Mouse (Mus musculus): Measurements from ENCODE around the gene Cd248.
"Not testable (repeated sequence)": the region's sequence is repeated elsewhere in the genome, so short reads cannot be mapped to it uniquely, and the experiment has no call there.

The Cd248 gene

DNA sequence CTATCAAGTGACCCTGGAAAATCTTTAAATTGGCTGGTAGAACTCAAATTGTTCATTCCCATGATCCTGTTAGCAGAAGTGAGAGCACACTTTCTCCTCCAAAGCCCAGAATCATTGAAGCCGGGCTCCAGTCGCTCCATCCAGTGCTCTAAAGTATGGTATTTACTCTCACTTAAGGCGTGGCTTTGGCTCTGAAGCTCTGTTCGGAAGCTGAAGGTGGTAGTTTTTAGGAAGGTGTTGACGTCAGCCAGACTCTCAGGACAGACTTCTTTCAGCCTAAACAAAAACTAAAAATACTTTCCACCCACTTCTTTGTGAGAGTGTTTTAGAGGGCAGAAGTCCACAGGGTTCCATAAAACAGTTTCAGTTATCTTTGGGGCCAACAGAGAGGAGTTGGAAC lies 5.6 kb downstream of the Cd248 start:
- DNase-seq (ENCODE audit: low spot score), result no peak

DNA sequence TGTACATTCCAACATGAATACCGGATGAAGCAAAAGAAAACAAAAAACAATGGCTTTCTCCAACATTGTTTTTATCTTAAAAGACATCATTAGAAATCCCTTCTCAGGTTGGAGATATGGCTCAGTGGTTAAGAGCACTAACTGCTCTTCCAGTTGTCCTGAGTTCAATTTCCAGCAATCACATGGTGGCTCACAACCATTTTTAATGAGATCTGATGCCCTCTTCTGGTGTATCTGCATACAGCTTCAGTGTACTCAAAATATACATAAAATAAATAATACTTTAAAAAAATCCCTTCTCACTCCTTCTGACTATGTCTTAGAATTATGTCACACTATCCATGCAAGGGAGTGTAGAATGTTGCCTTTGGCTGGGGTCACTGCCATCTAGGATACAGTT lies 11.4 kb downstream of the Cd248 start:
- DNase-seq (ENCODE audit: low spot score), result no peak

DNA sequence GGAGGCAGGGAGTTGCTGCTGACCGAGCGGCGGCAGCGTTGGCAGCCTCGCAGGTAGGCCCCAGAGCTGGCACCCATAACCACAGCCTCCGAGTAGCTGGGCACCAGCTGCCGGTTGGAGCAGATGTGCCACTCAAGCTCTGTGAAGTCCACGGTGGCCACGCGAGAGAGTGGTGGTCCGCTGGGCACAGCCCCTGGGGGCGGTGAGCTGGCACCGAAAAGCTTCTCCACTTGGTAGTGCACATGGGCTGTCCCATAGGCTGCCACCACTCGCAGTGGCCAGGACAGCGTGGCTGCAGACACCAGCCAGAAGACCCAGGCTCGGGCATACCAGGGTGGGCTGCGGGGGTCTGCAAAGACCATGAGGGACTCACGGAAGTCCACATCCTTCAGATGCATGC lies 14.1 kb downstream of the Cd248 start:
- no peak for DNase-seq (ENCODE audit: low spot score)

DNA sequence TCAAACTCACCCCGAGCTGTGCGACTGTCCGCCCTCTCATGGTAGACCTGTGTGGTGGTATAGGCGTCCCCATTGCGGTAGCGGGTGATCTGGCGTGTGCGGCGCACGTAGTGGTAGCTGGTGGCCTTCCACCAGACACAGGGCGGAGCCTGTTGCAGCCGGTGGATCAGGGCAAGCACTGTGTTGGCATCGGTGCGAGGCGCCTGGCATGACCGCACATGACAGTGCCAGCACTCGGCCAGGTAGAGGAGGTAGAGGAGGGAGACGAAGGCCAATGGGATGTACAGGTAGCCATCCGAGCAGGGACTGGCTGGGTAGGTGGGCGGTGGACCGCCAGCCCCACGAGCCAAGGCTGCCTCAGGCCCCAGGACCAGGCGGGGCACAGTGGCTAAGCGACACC lies 14.7 kb downstream of the Cd248 start:
- DNase-seq (ENCODE audit: low spot score), result no peak

DNA sequence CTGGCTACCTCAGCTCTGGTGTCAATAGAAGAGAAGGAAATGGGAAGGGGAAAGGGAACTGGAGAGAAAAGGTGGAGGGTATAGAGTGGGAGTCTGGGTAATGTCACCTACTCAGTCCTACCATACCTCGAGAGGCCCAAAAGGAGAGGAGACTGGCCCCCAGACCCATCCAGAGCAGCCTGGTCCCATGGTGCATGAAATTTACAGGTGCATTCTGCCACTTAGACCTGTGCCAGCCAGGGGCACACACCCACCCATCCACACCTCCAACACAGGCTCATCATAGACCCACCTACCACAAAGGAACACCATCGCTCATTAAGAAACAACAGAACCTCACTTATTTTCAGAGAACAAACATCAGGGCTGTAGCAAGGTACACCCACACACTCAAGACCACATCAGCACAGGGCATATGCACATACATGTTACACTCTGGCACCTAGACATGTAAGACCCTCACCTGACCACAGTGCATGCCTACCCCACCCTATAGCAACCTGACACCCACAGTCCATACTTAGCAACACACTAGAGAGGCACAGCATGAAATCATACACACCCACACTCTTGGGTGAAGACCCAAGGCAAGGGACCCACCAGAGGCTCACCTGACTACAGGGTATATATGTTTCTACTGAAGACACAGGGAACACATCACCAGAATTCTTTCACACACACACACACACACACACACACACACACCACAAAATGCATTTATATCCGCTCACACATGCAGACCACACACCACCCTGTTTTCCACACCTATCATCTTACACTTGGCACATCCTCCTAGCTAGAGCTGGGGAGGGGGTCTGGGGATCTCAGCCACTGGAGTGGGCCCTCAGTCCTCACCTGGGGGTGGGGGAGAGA lies 16.3 kb downstream of the Cd248 start:
- no peak for DNase-seq (ENCODE audit: low spot score)

DNA sequence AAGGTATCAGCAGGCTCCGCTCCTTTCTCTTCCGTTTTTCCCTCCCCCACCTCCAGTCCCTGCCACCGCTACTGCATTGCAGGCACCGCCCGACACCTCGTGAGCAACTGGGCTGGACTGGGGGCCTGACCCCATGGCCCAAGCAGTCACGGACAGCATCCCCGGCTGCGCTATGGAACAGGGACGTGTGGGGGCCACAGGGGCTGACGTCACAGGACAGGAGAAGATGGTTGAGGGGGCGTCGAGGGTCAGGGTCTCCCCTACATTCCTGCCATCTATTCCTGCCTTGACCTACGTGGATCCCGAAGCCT lies 16.9 kb downstream of the Cd248 start:
- DNase-seq (ENCODE audit: low spot score), result no peak

DNA sequence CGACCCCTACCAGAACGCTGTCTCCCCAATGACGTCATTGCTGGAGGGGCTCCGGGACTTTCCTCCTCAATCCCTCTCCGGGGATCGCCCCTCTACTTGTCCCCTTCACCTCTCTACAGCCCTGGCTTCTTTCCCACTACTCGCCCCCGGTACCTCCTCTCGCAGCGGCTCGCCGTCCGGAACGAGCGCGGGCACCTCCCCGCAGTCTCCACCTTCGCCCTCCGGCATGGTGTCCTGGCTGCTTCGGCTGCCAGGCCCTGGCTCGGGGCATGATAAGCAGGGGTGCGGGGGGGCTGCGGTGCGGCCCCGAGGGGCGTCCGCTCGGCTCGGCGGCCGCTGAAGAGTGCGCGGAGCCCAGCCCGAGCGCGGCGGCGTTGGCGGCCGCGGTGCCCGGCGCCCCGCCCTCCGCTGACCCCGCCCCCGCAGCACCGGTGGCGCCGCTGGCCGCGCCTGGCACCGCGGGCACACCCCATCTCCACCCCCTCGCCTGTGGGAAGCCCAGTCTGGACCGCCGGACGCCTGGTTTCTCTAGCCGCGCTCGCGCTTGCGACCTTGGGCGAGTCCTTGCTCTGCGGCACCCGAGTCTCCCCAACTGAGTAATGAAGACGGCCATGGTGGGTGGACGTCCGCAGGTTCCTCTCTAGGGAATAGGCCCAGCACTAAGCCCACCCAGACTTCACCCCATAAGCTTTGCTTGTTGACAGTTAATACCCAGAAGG lies 17.4 kb downstream of the Cd248 start, which contains the start of gene Tmem151a:
Gene Tmem151a (minus strand): TSS at position 387 of the 719 bp plus-strand sequence.
- DNase-seq (ENCODE audit: low spot score), result peak; percentile 61

DNA sequence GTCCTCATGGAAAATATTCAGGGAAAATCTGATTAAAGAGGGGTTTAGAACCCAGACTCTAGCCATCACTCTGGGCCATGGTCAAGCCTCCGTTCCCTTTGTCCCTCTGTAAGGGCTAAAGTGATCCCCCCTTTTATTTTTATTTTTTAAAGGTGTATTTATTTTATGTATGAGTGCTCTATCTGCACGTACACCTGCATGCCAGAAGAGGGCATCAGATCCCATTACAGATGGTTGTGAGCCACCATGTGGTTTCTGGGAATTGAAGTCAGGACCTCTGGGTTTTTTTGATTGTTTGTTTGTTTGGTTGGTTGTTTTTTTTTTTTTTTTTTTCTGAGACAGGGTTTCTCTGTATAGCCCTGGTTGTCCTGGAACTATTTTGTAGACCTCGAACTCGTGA lies 18.7 kb downstream of the Cd248 start:
- DNase-seq (ENCODE audit: low spot score), result not testable (repeated sequence)

DNA sequence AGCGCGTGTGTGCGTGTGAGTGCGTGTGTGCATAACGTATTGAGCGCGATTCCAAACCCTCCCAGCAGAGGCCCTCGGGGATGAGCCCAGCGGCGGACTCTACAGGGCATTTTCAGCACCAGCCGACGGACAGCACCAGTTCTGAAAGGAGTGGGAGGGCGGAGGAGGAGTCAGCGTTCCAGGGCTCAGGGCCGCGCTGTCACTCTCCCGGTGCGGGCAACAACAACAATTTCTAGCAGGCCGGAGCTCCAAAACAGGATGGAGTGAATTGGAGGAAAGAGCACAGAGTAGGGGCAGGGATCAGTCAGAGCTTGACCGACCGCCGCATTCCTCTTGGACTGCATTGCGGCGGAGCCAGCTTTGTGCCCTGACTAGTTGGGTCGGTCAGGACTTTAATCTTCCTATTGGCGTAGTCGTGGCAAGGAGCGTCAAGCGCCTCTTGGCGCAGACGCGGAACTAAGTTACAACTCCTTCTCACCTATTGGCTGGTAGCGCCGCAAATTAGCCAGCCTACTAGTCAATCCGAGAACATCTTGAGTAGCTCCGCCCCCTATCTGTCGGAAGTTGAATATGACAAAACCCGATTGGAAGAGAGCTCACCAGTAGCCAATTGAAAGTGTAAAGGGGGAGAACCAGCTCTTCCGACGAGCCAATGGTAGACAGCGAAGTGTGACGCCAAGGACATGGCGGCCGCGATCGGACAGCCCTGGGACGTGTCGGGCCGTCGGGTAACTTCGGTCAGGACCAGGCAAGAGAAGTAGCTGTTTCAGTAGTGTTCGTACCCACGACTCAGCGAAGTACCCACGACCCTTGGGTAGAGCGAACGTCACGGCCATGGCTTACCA lies 20.2 kb downstream of the Cd248 start, which contains the start of gene Yif1a:
Gene Yif1a (plus strand): TSS at position 655 of the 845 bp plus-strand sequence.
- DNase-seq (ENCODE audit: low spot score), result peak; percentile 98

DNA sequence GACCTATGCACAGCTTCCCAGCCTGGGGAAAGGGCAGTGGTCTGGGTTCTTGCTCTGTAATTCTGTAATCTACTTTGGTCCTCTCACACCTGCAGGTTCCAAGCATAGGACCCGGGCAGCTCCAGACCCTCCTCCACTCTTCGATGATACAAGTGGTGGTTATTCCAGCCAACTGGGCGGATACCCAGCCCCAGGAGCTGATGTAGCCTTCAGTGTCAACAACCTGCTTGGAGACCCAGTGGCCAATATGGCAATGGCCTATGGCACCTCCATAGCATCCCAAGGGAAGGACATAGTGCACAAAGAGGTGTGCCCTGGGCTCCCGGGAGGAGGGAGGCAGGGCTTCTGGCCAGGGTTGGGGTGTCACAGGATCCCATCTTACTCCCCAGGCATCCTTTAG lies 21.4 kb downstream of the Cd248 start:
- DNase-seq (ENCODE audit: low spot score), result no peak

DNA sequence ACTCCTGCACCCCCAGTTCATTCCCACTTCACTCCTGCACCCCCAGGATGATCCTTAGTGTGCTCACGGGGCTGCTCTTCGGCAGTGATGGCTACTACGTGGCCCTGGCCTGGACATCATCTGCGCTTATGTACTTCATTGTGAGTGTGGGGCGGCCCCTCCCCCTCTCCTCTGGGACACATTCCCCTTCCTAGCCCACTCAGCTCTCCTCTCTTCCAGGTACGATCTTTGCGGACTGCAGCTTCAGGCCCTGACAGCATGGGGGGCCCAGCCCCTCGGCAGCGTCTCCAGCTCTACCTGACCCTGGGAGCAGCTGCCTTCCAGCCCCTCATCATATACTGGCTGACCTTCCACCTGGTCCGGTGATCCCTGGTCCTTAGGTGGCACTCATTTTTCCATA lies 24.2 kb downstream of the Cd248 start:
- DNase-seq (ENCODE audit: low spot score), result no peak

DNA sequence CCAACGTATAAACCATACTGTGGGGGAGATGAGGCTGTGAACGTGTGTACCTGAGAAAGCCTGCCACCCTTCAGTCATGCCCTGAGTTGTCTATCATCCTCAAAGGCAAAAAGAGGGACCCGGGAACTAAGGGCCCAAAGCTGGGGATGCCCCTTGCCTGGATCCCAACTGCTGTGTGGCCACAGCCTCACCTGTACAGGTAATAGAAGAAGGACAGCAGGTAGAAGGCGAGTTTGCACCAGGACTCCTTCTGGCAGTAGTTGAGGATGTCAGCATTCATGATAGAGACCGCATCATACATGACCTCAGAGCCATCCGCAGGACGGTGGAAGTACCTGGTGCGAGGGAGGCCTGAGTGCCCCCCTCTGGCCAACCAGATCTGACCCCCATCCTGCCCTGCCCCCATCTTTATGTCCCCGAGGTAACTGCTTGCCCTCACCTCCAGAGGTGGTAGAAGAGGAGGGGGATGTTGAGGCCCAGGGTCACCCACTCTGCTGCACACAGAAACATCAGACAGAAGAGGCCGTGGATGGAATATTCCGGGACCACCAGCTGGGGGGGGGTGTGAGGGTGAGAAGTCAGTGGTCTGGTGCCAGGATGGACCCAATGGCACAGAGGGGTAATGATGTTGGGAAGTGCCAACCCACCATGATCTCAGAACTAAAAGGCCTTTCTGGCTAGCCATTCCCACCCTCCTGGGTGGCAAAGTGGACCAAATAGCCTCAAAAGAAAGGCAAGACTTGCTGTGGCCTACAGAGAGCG lies 25.8 kb downstream of the Cd248 start:
- no peak for DNase-seq (ENCODE audit: low spot score)

DNA sequence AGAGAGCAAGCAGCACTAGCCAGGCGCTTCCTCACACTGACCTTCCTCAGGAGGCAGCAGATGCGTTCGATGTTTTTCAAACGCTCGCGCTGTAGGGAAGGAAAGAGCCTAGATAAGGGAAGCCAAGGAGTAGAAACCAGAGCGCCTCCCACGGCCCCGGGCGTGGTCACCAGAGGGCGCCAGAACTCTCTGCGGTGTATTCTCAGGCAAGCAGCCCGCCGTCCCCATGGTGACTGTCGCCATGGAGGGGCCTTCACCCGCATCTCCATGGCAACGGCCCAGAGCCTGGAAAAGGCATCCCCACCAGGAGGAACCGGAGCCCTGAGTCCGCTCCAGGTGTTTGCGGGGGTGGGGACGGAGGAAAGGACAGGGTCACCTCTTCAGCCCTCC lies 26.4 kb downstream of the Cd248 start:
- peak; percentile 99 for DNase-seq (ENCODE audit: low spot score)

DNA sequence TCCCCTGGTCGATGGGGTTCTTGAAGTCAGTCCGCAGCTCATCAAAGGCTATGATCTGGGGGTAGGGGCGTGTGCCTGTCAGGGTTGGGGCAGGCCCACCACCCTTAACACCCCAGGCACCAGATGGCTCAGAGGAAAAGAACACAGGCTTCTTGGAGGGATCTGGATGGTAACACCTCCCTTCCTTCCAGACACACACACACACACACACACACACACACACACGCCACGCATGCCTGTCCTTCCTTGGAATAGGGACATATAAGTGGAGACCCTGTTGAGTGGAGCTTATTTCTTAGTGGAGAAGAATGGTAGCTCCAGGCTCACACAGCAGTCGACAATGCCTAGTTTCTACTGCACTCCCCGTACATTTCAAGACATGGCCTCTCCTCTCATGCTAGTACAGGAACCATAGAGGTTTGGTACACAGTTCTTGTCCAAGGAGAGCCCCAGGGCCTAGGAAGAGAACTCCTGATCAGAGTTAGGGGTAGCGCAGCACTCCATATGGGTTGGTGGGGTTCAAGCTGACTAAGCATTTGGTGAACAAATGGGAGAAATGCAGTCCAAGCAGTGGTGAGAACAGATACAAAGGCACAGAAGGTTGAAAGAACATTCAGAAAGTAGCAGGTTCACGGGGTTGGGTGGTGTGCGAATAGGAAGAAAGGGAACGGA lies 27.0 kb downstream of the Cd248 start:
- DNase-seq (ENCODE audit: low spot score), result no peak

DNA sequence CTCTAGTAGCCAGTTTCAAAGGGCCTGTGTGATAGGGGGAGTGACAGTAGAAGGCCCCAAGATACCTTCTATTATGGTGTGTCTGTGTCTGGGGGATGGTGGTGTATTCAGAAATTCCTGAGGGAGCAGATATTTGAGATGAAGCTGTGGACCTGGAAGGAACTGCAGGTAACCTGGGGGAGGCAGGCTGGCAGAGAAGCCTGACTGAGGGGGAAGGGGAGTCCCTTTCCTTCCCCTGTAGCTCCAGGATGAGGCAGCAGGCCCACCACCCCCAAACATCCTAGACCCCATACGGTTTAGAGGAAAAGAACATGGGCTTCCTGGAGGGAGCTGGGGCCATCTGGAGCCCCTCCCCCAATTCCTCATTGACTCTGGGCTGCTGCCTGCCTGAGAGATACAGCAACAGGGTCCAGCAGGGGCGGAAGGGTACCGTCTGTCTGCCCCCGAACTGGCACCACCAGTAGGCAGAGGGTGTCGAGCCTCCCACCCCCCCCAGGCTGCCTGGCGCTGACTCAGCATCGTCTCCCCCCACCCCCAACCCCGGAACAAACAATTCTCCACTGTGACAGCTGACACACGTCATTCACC lies 28.1 kb downstream of the Cd248 start:
- DNase-seq (ENCODE audit: low spot score), result peak; percentile 74

DNA sequence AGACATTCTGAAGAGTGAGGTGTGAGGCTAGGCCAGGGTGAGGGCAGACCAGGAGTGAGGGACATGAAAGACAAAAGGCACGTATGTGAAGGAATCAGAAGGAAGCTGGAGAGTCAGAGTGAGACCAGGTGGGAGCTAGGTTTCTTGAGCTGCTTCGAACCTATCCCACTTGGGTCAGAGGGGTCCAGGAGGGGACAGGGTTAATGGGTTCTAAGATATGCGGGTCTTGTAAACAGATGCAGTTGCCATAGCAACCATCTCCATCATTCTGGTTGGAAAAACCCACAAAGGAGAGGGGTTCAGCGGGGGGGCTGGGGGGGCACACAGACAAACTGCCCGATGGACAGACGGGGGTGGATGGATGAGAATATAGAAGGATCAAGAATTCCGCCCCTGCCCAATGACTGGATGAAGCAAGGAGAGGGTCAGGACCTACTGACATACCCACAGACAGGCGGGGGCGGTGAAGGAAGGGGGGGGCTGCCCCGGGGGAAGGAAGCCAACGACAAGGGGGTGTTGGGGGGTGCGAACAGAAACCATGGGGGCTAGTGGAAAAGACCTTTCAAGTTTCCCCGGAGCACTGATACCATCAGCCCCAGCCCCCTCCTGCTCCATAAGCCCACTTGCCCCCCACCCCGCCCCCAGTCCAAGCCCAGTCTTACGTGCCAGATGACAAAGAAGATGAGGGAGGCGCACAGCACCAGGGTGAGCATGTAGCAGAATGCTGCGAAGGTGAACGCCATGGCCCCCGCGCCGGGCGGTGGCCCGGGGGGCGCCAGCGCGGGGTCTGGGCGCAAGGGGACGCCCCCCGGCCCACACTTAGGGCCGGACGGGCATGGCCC lies 29.9 kb downstream of the Cd248 start:
- DNase-seq (ENCODE audit: low spot score), result no peak

DNA sequence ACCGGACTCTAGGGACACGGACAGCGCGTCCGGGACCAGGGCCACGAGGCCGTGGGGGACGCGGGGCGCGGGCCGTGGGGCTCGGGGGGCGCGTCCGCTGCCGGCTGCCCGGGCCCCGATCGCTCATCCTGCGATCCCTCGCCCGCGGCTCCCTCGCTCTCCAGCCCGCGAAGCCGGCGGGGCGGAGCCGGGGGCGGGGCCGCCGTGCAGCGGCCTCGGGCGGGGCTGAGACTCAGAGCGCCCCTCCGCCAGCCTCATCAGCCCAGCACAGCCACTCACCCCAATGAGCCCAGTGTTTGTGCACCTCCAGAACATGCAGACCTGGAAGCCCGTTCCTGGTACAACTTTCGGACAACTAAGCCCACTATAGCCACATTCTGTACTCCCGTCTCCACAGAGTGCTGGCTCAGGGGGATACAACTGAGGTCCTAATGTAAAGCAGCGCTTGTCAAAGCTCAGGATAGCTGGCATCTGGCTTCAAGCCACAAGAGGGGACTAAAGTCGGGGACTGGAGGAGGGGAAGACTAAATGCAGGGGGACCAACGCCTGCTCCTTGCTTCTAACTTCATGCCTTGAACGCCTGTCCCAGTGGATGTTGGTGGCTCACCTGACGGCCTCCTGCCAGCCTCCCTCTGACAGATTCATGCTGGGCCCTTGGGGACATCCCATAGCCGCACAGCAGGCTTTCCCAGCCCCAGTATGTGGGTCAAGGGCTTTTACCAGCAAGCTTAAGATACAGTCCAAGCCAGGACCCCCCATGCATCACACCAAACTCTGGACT lies 30.7 kb downstream of the Cd248 start, which contains the start of gene Cnih2:
Gene Cnih2 (minus strand): TSS at position 159 of the 781 bp plus-strand sequence.
- DNase-seq (ENCODE audit: low spot score), result peak; percentile 73

DNA sequence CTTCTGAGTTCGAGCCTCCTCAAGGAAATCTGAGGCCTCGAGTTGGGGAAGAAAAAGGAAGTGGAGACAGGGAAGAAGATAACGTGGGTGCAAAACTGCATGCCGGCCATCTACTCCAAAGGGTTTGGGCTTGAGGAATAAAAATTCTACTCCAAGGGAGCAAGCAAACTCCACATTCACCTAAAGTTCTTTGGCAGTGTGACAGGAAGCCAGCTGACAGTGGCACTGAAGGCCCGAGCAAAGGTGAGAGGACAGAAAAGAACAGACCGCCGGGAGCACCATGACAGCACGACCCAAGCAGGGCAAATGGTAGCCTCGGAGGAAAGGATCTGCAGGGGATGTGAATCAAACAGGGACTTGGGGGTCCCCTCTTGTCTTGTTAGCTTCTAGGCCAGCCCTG lies 38.2 kb downstream of the Cd248 start:
- no peak for DNase-seq (ENCODE audit: low spot score)

DNA sequence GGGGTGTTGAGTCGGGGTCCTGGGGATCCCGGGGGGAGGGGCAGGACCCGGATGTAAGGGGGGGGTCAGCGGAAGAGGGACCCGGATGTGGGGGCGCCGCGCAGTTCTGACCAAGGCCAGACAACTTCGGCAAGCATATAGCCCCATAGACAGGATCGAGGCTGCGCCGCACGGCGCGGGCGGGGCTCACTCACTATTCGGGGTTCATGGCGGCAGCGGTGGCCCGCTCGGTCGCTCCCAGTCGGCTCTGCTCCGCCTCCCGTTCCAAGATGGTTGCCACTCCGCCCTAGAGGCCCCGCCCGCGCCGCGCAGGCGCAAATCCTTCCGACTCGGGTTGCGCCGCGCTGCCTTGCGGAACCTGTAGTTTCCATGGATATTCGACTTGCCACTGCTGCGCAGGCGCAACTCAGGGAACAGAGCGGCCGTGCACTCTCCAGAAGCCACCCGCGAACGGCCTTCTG lies 38.9 kb downstream of the Cd248 start, which contains the start of gene Rab1b:
Gene Rab1b (minus strand): TSS at position 342 of the 461 bp plus-strand sequence.
- peak; percentile 99 for DNase-seq (ENCODE audit: low spot score)

Measured in layer of hippocampus, adult 11-12 months (tissue).